Mouse (Mus musculus) midbrain, embryonic 14.5 days (tissue): ENCODE data around the gene Ciita. TPM values are rescaled to one million over a fixed set of nuclear protein-coding genes. Genes with fewer than 3 reads are reported as not detected.

Experiments
- ATAC-seq: fragments of 200-750 bp; cut with Nextera tagmentation; 2 replicates; pipeline ENCODE4 v1.8.0; 2017; ENCODE audit warnings: moderate number of reproducible peaks, moderate library complexity; ENCODE audit not compliant: low FRiP score, low TSS enrichment
- DNase-seq: peaks from one replicate; pipeline ENCODE4 v3.0.0-alpha.2; 2015
- H3K27ac ChIP-seq: fragments of 300-500 bp; sonication (generic); replicated peaks from 2 replicates; pipeline ENCODE4 v1.5.1; 2014; ENCODE audit warnings: mild to moderate bottlenecking, low read depth, low read length, moderate library complexity
- H3K27me3 ChIP-seq: fragments of 300-500 bp; sonication (generic); 2 replicates; pipeline ENCODE4 v1.6.1; 2014; ENCODE audit warnings: low read length, control low read depth, mixed read lengths; ENCODE audit not compliant: control insufficient read depth, insufficient read depth
- H3K36me3 ChIP-seq: fragments of 300-500 bp; sonication (generic); 2 replicates; pipeline ENCODE4 v1.6.1; 2014; ENCODE audit warnings: low read length, control low read depth; ENCODE audit not compliant: control insufficient read depth, insufficient read depth
- H3K4me1 ChIP-seq: fragments of 300-500 bp; sonication (generic); 2 replicates; pipeline ENCODE4 v1.6.1; 2014; ENCODE audit warnings: mild to moderate bottlenecking, antibody characterized with exemption, low read length, control low read depth; ENCODE audit not compliant: control insufficient read depth, insufficient read depth
- H3K4me2 ChIP-seq: fragments of 300-500 bp; sonication (generic); 2 replicates; pipeline ENCODE4 v1.6.1; 2014; ENCODE audit warnings: mild to moderate bottlenecking, low read length, moderate library complexity
- H3K4me3 ChIP-seq: fragments of 300-500 bp; sonication (generic); replicated peaks from 2 replicates; pipeline ENCODE4 v1.5.1; 2014; ENCODE audit warnings: low read depth, low read length
- H3K9ac ChIP-seq: fragments of 300-500 bp; sonication (generic); replicated peaks from 2 replicates; pipeline ENCODE4 v1.6.1; 2014; ENCODE audit warnings: mild to moderate bottlenecking, low read length, moderate library complexity
- H3K9me3 ChIP-seq: fragments of 300-500 bp; sonication (generic); 2 replicates; pipeline ENCODE4 v1.6.1; 2016; ENCODE audit warnings: low read length, control low read depth, mixed read lengths; ENCODE audit not compliant: control insufficient read depth
- WGBS: fragments of 180-500 bp; shearing (Covaris S2); extraction: QIAGEN DNeasy Blood & Tissue Kit; methylation state at CpG from one replicate; pipeline ENCODE4 v1.1.7; 2014; 5-methylcytosine and 5-hydroxymethylcytosine counted together
- polyA plus RNA-seq: library from polyadenylated mRNA; unstranded; fragments of >200 nt; fragmentation: Nextera tagmentation; extraction: Ambion mirVana; gene quantifications from 2 replicates; pipeline ENCODE4 v1.2.1, GENCODE M21; 2014

Ciita gene
- polyA plus RNA-seq, 1 experiment from 2014 or later, result 0.57 TPM

DNA sequence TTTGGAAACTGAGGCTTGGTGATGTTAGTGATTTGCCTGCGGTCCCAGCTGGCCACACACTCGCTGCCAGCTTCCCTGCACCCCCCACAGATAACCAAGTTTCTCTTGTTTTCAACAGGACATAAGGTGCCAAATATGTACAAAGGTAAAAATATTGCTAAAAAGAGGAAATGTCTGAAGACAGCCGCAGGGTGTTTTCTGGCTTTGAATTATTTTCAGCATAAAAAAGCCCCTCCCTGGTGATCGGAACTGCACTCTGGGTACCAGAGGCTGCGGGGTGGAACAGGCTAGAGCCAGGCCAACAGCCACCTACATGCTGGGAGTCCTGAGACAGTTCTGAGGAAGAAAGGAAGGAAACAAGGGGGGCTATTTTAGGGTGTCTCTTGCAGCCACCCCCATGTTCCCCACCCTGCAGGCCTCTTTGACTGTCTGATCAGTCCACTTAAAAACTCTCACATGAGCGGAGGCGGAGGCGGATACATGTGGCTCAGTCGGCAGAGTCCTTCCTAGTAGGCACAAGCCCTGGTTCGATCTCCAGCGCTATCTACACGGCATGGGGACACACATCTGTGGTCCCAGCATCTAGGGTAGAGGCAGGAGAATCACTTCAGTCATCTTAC lies 36.2 kb downstream of the Ciita start:
- no peak overlapping the region for H3K4me3 ChIP-seq
- no peaks in the 10 kb centered on the region for H3K36me3 ChIP-seq
- 91% methylated on average over 12 of the region's 12 CpGs for WGBS
- no peaks in the 10 kb centered on the region for H3K27me3 ChIP-seq
- H3K9ac ChIP-seq, result no peak overlapping the region
- H3K27ac ChIP-seq, result no peak overlapping the region
- H3K4me1 ChIP-seq, result no peaks in the 10 kb centered on the region
- no peak overlapping the region for H3K4me2 ChIP-seq
- no peak for DNase-seq
- no peaks in the 10 kb centered on the region for H3K9me3 ChIP-seq
- no peak for ATAC-seq

DNA sequence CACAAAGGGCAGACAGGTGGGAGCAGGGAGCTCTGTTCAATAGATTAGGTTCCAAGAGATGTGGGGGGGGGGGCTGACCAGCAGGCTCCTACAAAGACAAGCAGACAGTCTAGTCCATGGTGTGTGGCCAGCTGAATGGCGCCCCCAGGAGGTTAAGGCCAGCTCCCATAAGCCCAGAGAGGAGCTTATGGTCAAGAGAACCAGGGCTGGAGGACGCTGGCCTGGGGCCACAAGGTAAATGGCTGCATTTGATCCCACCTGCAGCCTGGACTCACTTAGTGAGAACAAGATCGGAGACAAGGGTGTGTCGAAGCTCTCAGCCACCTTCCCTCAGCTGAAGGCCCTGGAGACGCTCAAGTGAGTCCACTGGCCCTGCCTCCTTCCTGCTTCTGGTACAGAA lies 38.2 kb downstream of the Ciita start:
- 63% methylated on average over 5 of the region's 5 CpGs for WGBS
- no peaks in the 10 kb centered on the region for H3K27me3 ChIP-seq
- no peak overlapping the region for H3K4me3 ChIP-seq
- no peaks in the 10 kb centered on the region for H3K4me1 ChIP-seq
- no peak overlapping the region for H3K9ac ChIP-seq
- ATAC-seq (no peak), DNase-seq (no peak)
- no peak overlapping the region for H3K4me2 ChIP-seq
- H3K9me3 ChIP-seq, result no peaks in the 10 kb centered on the region
- H3K27ac ChIP-seq, result no peak overlapping the region
- no peaks in the 10 kb centered on the region for H3K36me3 ChIP-seq

DNA sequence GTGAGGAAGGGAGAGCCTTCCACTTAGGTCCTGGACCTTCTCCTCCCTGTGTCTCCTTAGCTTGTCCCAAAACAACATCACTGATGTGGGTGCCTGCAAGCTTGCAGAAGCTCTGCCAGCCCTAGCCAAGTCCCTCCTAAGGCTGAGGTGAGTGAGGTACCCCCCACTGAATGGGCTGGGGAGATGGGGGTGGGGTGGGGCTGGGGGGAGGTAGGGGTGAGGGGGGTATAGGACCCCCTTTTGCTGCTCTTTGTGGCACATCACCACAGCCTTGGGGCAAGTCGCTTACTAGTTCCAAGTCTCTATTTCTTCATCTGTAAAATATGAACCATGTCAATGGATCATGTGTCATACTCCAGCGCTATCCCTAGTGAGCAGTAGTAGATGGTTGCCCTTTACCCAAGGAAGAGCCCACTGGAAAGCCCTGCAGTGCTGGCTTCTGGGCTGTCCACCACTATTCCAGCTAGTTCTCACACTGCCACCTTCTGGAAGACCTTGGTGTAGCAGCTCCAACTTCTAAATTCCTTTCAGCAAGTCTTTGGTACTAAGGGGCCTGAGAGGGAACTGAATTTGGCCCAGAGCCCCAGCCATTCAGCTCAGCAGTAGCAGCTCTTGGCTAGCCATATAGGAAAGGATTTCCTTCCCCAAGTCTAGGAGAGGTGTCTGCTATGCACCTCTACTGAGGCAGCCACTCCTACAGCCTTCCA lies 41.2 kb downstream of the Ciita start:
- Histone ChIP-seq H3K27me3 (no peaks in the 10 kb centered on the region), H3K4me3 (no peak overlapping the region), H3K4me1 (no peaks in the 10 kb centered on the region), H3K4me2 (no peak overlapping the region), H3K9ac (no peak overlapping the region), H3K36me3 (no peaks in the 10 kb centered on the region), H3K9me3 (no peaks in the 10 kb centered on the region), H3K27ac (no peak overlapping the region)
- 27% methylated on average over 2 of the region's 2 CpGs for WGBS
- DNase-seq (peak; percentile 91), ATAC-seq (peak; percentile 75; the same call in 1 of the 2 replicates)

DNA sequence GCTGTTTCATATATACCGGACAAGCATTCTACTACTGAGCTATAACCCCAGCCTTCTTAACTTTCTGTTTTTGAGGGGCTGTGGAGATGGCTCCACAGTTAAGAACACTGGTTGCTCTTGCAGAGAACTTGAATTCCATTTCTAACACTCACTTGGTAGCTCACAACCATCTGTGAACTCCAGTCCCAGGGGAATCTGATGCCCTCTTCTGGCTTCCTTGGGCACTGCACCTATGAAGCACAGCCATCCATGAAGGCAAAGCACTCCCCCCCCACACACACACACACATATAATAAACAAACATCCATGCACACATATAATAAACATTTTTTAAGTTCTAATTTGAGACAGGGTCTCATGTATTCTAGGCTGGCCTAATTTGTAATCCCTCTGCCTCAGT lies 43.0 kb downstream of the Ciita start:
- 96% methylated on average over 1 of the region's 1 CpGs for WGBS
- no peaks in the 10 kb centered on the region for H3K36me3 ChIP-seq
- H3K27me3 ChIP-seq, result no peaks in the 10 kb centered on the region
- no peak overlapping the region for H3K9ac ChIP-seq
- H3K27ac ChIP-seq, result no peak overlapping the region
- H3K4me3 ChIP-seq, result no peak overlapping the region
- H3K9me3 ChIP-seq, result no peaks in the 10 kb centered on the region
- H3K4me2 ChIP-seq, result no peak overlapping the region
- peak; percentile 72 for DNase-seq
- no peak for ATAC-seq
- H3K4me1 ChIP-seq, result no peaks in the 10 kb centered on the region

DNA sequence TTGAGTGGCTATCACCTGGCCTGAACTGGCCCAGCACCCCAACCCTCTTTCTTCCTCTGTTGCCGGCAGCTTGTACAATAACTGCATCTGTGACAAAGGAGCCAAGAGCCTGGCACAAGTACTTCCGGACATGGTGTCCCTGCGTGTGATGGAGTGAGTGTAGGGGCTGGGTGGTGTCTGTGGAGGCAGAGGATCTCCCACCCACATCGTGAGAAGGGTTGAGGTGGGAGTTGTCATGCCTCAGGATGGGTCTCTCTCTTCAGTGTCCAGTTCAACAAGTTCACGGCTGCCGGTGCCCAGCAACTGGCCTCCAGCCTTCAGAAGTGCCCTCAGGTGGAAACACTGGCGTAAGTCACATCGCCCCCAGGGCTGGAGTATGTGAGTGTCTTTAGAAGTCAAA lies 43.8 kb downstream of the Ciita start:
- H3K9me3 ChIP-seq, result no peaks in the 10 kb centered on the region
- no peaks in the 10 kb centered on the region for H3K4me1 ChIP-seq
- 90% methylated on average over 8 of the region's 8 CpGs for WGBS
- no peak for ATAC-seq
- H3K4me3 ChIP-seq, result no peak overlapping the region
- no peak overlapping the region for H3K27ac ChIP-seq
- no peaks in the 10 kb centered on the region for H3K27me3 ChIP-seq
- H3K36me3 ChIP-seq, result no peaks in the 10 kb centered on the region
- no peak for DNase-seq
- H3K9ac ChIP-seq, result no peak overlapping the region
- no peak overlapping the region for H3K4me2 ChIP-seq

DNA sequence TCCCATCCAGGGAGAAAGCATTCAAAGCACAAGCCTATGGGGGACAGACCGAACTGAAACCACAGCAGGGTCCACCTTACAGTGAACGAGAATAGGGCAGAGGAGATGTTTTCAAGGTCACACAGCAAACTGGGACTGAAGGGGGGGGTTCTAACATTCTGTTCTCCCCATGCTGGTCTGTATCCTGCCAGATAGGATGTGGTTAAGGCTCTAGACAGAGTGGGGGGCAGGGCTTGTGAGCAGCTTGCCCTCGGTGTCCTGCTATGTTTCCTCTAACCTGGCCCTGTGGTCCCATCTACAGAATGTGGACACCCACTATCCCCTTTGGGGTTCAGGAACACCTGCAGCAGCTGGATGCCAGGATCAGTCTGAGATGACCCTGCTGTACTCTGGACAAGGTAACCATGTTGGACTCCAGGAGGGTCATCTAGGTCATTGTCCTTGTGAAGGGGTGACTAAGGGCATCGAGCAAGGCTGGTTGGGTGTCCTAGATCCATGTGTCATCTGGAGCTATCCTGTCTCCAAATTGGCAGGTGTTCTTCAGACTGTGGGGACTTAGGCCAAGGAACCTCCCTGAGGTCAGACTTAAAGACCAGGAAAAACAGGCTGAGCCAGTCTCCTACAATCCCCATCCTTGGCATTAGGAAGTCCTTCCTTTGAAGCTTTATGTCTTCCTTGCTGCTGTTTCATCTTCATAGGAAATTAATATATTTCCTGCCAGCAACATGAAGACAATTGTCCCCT lies 45.2 kb downstream of the Ciita start:
- 0 out of 2 replicates have a peak, but pooled peaks cover 5% of the 10 kb centered on the region for H3K36me3 ChIP-seq

DNA sequence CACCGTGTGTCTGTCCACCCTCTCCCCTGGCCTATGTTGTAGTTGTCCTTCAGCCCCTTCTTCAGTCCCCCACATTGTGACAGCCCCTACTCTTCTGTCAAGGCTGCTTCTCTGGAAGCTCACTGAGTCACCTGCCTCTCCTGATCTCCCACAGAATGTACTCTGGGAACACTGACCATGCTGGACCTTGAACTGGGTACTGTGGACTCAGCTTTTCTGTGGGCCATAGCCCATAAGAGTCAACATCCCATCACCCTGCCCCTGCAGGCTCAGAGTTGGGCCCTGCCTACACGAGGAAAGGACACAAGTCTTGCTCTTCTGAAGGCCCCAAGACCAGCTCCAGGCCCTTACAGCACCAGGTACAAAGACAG lies 45.7 kb downstream of the Ciita start:
- DNase-seq (no peak), ATAC-seq (no peak)
- H3K4me3 ChIP-seq, result no peak overlapping the region
- peaks cover 10% of the 10 kb centered on the region for H3K36me3 ChIP-seq
- no peaks in the 10 kb centered on the region for H3K4me1 ChIP-seq
- H3K4me2 ChIP-seq, result no peak overlapping the region
- WGBS, result 75% methylated on average over 2 of the region's 2 CpGs
- no peaks in the 10 kb centered on the region for H3K9me3 ChIP-seq
- no peaks in the 10 kb centered on the region for H3K27me3 ChIP-seq
- no peak overlapping the region for H3K9ac ChIP-seq
- no peak overlapping the region for H3K27ac ChIP-seq

More for the DNA sequence above, 45.2 kb downstream of the Ciita start:
- no peak for DNase-seq
- no peak overlapping the region for H3K27ac ChIP-seq
- no peaks in the 10 kb centered on the region for H3K4me1 ChIP-seq
- H3K9ac ChIP-seq, result no peak overlapping the region
- H3K4me3 ChIP-seq, result no peak overlapping the region
- H3K4me2 ChIP-seq, result no peak overlapping the region
- H3K9me3 ChIP-seq, result no peaks in the 10 kb centered on the region
- no peaks in the 10 kb centered on the region for H3K27me3 ChIP-seq
- WGBS, result 90% methylated on average over 4 of the region's 4 CpGs
- no peak for ATAC-seq

DNA sequence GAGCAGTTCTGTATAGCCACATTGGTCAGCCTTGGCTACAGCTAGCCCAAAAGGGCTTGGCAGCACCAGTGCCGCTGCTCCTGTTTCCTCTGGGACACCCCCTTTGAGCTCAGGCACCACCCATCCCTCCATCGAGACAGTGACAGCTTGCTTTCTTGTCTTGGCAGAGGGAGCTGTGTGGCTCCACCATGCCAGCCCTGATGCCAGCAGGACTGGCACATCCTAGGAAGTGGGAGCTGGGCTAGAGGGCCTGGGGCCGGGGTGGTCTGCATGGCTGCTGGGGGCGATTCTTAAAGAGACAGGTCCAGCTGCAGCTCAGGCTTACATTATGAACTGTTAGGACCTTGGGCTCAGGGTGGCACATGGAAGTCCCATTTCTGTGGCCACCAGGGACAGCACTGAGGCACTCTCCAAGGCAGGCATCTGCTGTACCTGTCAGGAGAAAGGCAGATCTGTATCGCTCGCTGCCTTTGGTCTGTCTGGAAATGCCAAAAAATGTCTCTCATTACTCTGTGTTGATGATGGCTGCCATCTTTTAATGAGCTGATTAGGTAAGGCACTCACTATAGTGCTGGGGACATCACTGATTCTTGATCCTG lies 47.3 kb downstream of the Ciita start:
- WGBS, result 83% methylated on average over 6 of the region's 6 CpGs
- H3K27me3 ChIP-seq, result no peaks in the 10 kb centered on the region
- H3K9ac ChIP-seq, result no peak overlapping the region
- no peaks in the 10 kb centered on the region for H3K9me3 ChIP-seq
- H3K4me2 ChIP-seq, result no peak overlapping the region
- ATAC-seq (no peak), DNase-seq (no peak)
- H3K4me3 ChIP-seq, result no peak overlapping the region
- H3K4me1 ChIP-seq, result no peaks in the 10 kb centered on the region
- no peak overlapping the region for H3K27ac ChIP-seq
- H3K36me3 ChIP-seq, result peaks cover 10% of the 10 kb centered on the region
